Mouse (Mus musculus): Measurements from ENCODE around the gene Kmt5c.

GRCm38 (mm10) chr7:4789436-4789935 is 49.6 kb downstream of the Kmt5c start, which contains the start of gene Tmem238:
- TF ChIP-seq CTCF (IDR thresholded peaks at IDR 0.05; ENCODE audit: borderline replicate concordance, extremely low read depth, insufficient read depth, insufficient read length) (no peak), POLR2A (IDR thresholded peaks at IDR 0.05; ENCODE audit: borderline replicate concordance, extremely low read depth, insufficient read depth, insufficient read length, poor library complexity, severe bottlenecking) (0 out of 2 replicates have a peak, but pooled peaks have one; percentile 19)
